Mouse (Mus musculus) T-helper 2 cell (primary cell): Measurements from ENCODE around the gene Gm14403.
"Not testable (repeated sequence)": the region's sequence is repeated elsewhere in the genome, so short reads cannot be mapped to it uniquely, and the experiment has no call there.

Experiments used
- in situ Hi-C: fragments of 300-600 bp; cut with MboI, MseI; formaldehyde crosslinking; loops from one replicate; pipeline ENCODE4 v1.15.1; 2025; ENCODE audit warnings: high pct_unique_total_duplicates

Gene Gm14403

GRCm38 (mm10) chr2:177498067-177498466 lies at the start of gene Gm14403:
Gm14403 (plus strand) TSS chr2:177498215.
- in situ Hi-C loops: not testable (repeated sequence)

GRCm38 (mm10) chr2:177464676-177465075 lies 33.3 kb upstream of the Gm14403 start, which contains the start of gene Zfp970:
Zfp970 (plus strand) TSS chr2:177464733.
- in situ Hi-C loops: loop anchor here (10.0 kb wide), 1 partner anchor 560 kb away; the partner anchor contains the start of gene Zfp971

- in situ Hi-C loops: loop anchor here (10.0 kb wide), 1 partner anchor 557 kb away; the partner anchor contains the start of gene Zfp971
Measured at GRCm38 (mm10) chr2:177468222-177468621, 29.8 kb upstream of the Gm14403 start.

GRCm38 (mm10) chr2:177472261-177472660 lies 25.8 kb upstream of the Gm14403 start:
- in situ Hi-C loops: loop anchor here (10.0 kb wide), 1 partner anchor 433 kb away; no protein-coding TSS in a partner anchor

GRCm38 (mm10) chr2:177481971-177482370 lies 16.0 kb upstream of the Gm14403 start:
- in situ Hi-C loops: not testable (repeated sequence)

- in situ Hi-C loops: not testable (repeated sequence)
Measured at GRCm38 (mm10) chr2:177483238-177483948, 14.6 kb upstream of the Gm14403 start.

GRCm38 (mm10) chr2:177499182-177499581 lies 1.2 kb downstream of the Gm14403 start:
- in situ Hi-C loops: not testable (repeated sequence)

- in situ Hi-C loops: not testable (repeated sequence)
Measured at GRCm38 (mm10) chr2:177505211-177505719, 7.2 kb downstream of the Gm14403 start.

GRCm38 (mm10) chr2:177511381-177511780 lies 13.4 kb downstream of the Gm14403 start:
- in situ Hi-C loops: not testable (repeated sequence)

- in situ Hi-C loops: not testable (repeated sequence)
Measured at GRCm38 (mm10) chr2:177511972-177512371, 14.0 kb downstream of the Gm14403 start.

GRCm38 (mm10) chr2:177513991-177514479 lies 16.0 kb downstream of the Gm14403 start:
- in situ Hi-C loops: not testable (repeated sequence)

- in situ Hi-C loops: not testable (repeated sequence)
Measured at GRCm38 (mm10) chr2:177517746-177518145, 19.7 kb downstream of the Gm14403 start.

- in situ Hi-C loops: not testable (repeated sequence)
Measured at GRCm38 (mm10) chr2:177518354-177518753, 20.3 kb downstream of the Gm14403 start.

GRCm38 (mm10) chr2:177518960-177519359 lies 20.9 kb downstream of the Gm14403 start:
- in situ Hi-C loops: not testable (repeated sequence)

- in situ Hi-C loops: no loop called here
Measured at GRCm38 (mm10) chr2:177520035-177520434, 22.0 kb downstream of the Gm14403 start.

- in situ Hi-C loops: no loop called here
Measured at GRCm38 (mm10) chr2:177523061-177523460, 25.0 kb downstream of the Gm14403 start.

- in situ Hi-C loops: not testable (repeated sequence)
Measured at GRCm38 (mm10) chr2:177523674-177524073, 25.7 kb downstream of the Gm14403 start.

GRCm38 (mm10) chr2:177524171-177524570 lies 26.2 kb downstream of the Gm14403 start:
- in situ Hi-C loops: not testable (repeated sequence)

- in situ Hi-C loops: no loop called here
Measured at GRCm38 (mm10) chr2:177535876-177536275, 37.9 kb downstream of the Gm14403 start.

- in situ Hi-C loops: not testable (repeated sequence)
Measured at GRCm38 (mm10) chr2:177537141-177537540, 39.1 kb downstream of the Gm14403 start.

GRCm38 (mm10) chr2:177537717-177538116 lies 39.7 kb downstream of the Gm14403 start:
- in situ Hi-C loops: not testable (repeated sequence)

GRCm38 (mm10) chr2:177555261-177555660 lies 57.2 kb downstream of the Gm14403 start:
- in situ Hi-C loops: loop anchor here (5.0 kb wide), 1 partner anchor 308 kb away; no protein-coding TSS in a partner anchor
